Mouse (Mus musculus) subcutaneous adipose tissue, adult 2 months (tissue): ENCODE data around the gene Pex14. TPM values are rescaled to one million over a fixed set of nuclear protein-coding genes. Genes with fewer than 3 reads are reported as not detected.

Experiments used
- polyA plus RNA-seq: library from polyadenylated mRNA; depleted of rRNA; stranded (reverse); fragments of >200 nt; gene quantifications from 2 replicates; pipeline ENCODE4 v1.2.3, GENCODE M21; 2012; ENCODE audit warnings: low replicate concordance; rRNA removed

Pex14 gene
- 49.4 and 61.0 TPM in 2 replicates for polyA plus RNA-seq

GRCm38 (mm10) chr4:149099369-149100017 is at the start of gene Pex14:
Gene Pex14 (minus strand): TSS chr4:149099876.

GRCm38 (mm10) chr4:149136982-149137770 is 37.5 kb upstream of the Pex14 start, which contains the start of gene Cenps:
Gene Cenps (minus strand): TSS chr4:149137629.

GRCm38 (mm10) chr4:149126663-149127062 is 27.0 kb upstream of the Pex14 start, which contains the start of gene Cort:
Gene Cort (minus strand): TSS chr4:149126763.

GRCm38 (mm10) chr4:149103875-149104561 is 4.3 kb upstream of the Pex14 start, which contains the start of gene Dffa:
Gene Dffa (plus strand): TSS chr4:149104146.

Other genes with a start within 250 kb of the Pex14 start
- gene Dffa, start 4.3 kb upstream of the Pex14 start, polyA plus RNA-seq, result 18.0 and 21.3 TPM in 2 replicates
- gene Cort, start 26.9 kb upstream of the Pex14 start, polyA plus RNA-seq, result not detected in 2 replicates
- 1.2 and 3.6 TPM in 2 replicates for gene Cenps, start 37.8 kb upstream of the Pex14 start, polyA plus RNA-seq
- gene Pgd, start 66.9 kb upstream of the Pex14 start, polyA plus RNA-seq, result 413 and 524 TPM in 2 replicates
- 56.1 and 78.6 TPM in 2 replicates for gene Kif1b, start 207.8 kb upstream of the Pex14 start, polyA plus RNA-seq